Mouse (Mus musculus) bone marrow macrophage, adult 2 months (primary cell): Measurements from ENCODE around the gene Xcl1. TPM values are rescaled to one million over a fixed set of nuclear protein-coding genes. Genes with fewer than 3 reads are reported as not detected.
"Not testable (repeated sequence)": the region's sequence is repeated elsewhere in the genome, so short reads cannot be mapped to it uniquely, and the experiment has no call there.

Experiments used
- H3K27ac ChIP-seq: 2 replicates; pipeline ENCODE4 v1.5.1; 2012; ENCODE audit warnings: low read depth, low read length; ENCODE audit not compliant: insufficient read depth
- H3K4me1 ChIP-seq: 2 replicates; pipeline ENCODE4 v1.6.1; 2012; ENCODE audit warnings: low read length; ENCODE audit not compliant: control insufficient read depth, insufficient read depth
- H3K4me3 ChIP-seq: 2 replicates; pipeline ENCODE4 v1.5.1; 2012; ENCODE audit warnings: mild to moderate bottlenecking, low read length, moderate library complexity; ENCODE audit not compliant: insufficient read depth
- CTCF ChIP-seq: IDR thresholded peaks from 2 replicates; pipeline ENCODE4 v1.5.1; 2012; ENCODE audit warnings: low read depth, mild to moderate bottlenecking, low read length, moderate library complexity
- POLR2A ChIP-seq: IDR thresholded peaks from 2 replicates; pipeline ENCODE4 v1.6.1; 2012; ENCODE audit warnings: mild to moderate bottlenecking, low read depth, low read length, borderline replicate concordance
- polyA plus RNA-seq: library from polyadenylated mRNA; stranded (reverse); fragments of >200 nt; gene quantifications from 2 replicates; pipeline ENCODE4 v1.2.4, GENCODE M21; 2012; ENCODE audit not compliant: missing spikeins, insufficient read depth, insufficient read length

The Xcl1 gene
- not detected in 2 replicates for polyA plus RNA-seq

GRCm38 (mm10) chr1:164935477-164936044 is at the start of gene Xcl1:
Gene Xcl1, minus strand, starts transcription at chr1:164935527.
- no peak for TF ChIP-seq CTCF
- no peak for TF ChIP-seq POLR2A
- H3K27ac ChIP-seq: no peak within 1 kb of the TSS
- no peaks in the 10 kb centered on the region for H3K4me1 ChIP-seq
- H3K4me3 ChIP-seq: no peak within 1 kb of the TSS

- not testable (repeated sequence) for H3K4me3 ChIP-seq, H3K4me1 ChIP-seq, H3K27ac ChIP-seq
These were observed 49.4 kb upstream of the Xcl1 start for GRCm38 (mm10) chr1:164984681-164985080.

- TF ChIP-seq POLR2A: no peak
- TF ChIP-seq CTCF: no peak
- no peaks in the 10 kb centered on the region for H3K4me1 ChIP-seq
- H3K27ac ChIP-seq: no peak overlapping the region
- H3K4me3 ChIP-seq: no peak overlapping the region
These were observed 42.0 kb upstream of the Xcl1 start for GRCm38 (mm10) chr1:164977351-164977750.

- no peak for TF ChIP-seq POLR2A
- TF ChIP-seq CTCF: no peak
- Histone ChIP-seq H3K27ac (no peak overlapping the region), H3K4me3 (no peak overlapping the region), H3K4me1 (no peaks in the 10 kb centered on the region)
These were observed 40.4 kb upstream of the Xcl1 start for GRCm38 (mm10) chr1:164975729-164976128.

GRCm38 (mm10) chr1:164975276-164975675 is 39.9 kb upstream of the Xcl1 start:
- no peak overlapping the region for H3K27ac ChIP-seq
- TF ChIP-seq POLR2A: no peak
- no peak for TF ChIP-seq CTCF
- no peak overlapping the region for H3K4me3 ChIP-seq
- no peaks in the 10 kb centered on the region for H3K4me1 ChIP-seq

- H3K4me3 ChIP-seq: no peak overlapping the region
- no peak for TF ChIP-seq CTCF
- TF ChIP-seq POLR2A: no peak
- no peak overlapping the region for H3K27ac ChIP-seq
- H3K4me1 ChIP-seq: no peaks in the 10 kb centered on the region
These were observed 38.5 kb upstream of the Xcl1 start for GRCm38 (mm10) chr1:164973790-164974189.

GRCm38 (mm10) chr1:164973341-164973740 is 38.0 kb upstream of the Xcl1 start:
- Histone ChIP-seq H3K4me1 (no peaks in the 10 kb centered on the region), H3K27ac (no peak overlapping the region), H3K4me3 (no peak overlapping the region)
- no peak for TF ChIP-seq POLR2A
- TF ChIP-seq CTCF: no peak

GRCm38 (mm10) chr1:164972744-164973143 is 37.4 kb upstream of the Xcl1 start:
- Histone ChIP-seq H3K4me1 (no peaks in the 10 kb centered on the region), H3K4me3 (no peak overlapping the region), H3K27ac (no peak overlapping the region)
- TF ChIP-seq POLR2A (no peak), CTCF (no peak)

GRCm38 (mm10) chr1:164966095-164966698 is 30.9 kb upstream of the Xcl1 start:
- Histone ChIP-seq H3K27ac (no peak overlapping the region), H3K4me3 (no peak overlapping the region), H3K4me1 (no peaks in the 10 kb centered on the region)
- TF ChIP-seq CTCF (no peak), POLR2A (no peak)

- TF ChIP-seq CTCF (no peak), POLR2A (no peak)
- Histone ChIP-seq H3K4me3 (no peak overlapping the region), H3K4me1 (no peaks in the 10 kb centered on the region), H3K27ac (no peak overlapping the region)
These were observed 25.3 kb upstream of the Xcl1 start for GRCm38 (mm10) chr1:164960610-164961009.
